Mouse (Mus musculus): ENCODE results near the gene Trim60. TPM values are rescaled to one million over a fixed set of nuclear protein-coding genes. Genes with fewer than 3 reads are reported as not detected.

Trim60 gene
- polyA plus RNA-seq (2016; fragmentation: Nextera tagmentation; extraction: Ambion mirVana) = not detected in 2 replicates

DNA sequence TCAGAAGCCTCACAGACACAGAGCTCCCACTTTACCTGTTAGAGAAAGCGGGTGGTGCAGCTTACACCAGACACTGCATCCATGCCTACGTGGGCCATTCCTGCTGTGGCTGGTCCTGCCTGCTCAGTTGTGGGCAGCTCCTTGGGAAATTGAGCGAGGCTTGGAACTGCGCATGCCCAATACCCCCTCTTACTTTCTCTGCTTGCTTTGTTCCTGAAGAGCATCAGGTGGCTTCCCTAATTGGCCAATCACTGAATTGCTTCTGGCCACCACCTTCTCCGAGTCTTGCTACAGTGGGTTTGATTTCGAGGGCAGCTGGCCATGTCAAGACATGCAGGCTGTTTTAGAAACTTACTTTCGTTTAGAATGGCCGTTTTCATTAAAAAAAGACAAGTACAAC is at the start of gene Trim60, which contains the start of gene Trim61:
Gene Trim60, minus strand, starts transcription at position 162 of the 400 bp plus-strand sequence.
Gene Trim61, minus strand, starts transcription at position 101 of the 400 bp plus-strand sequence.
- Histone ChIP-seq H3K27me3 (ENCODE audit: poor library complexity, severe bottlenecking) (no peaks in the 10 kb centered on the region), H3K4me1 (no peaks in the 10 kb centered on the region), H3K36me3 (replicated peaks) (no peaks in the 10 kb centered on the region), H3K27ac (no peak within 1 kb of the TSS), H3K9me3 (peaks cover 8% of the 10 kb centered on the region; the same call in 1 of the 2 replicates), H3K4me3 (no peak within 1 kb of the TSS)
- no peak for DNase-seq (ENCODE audit: extremely low spot score, low spot score)
- WGBS = 88% methylated on average over 8 of the region's 8 CpGs

DNA sequence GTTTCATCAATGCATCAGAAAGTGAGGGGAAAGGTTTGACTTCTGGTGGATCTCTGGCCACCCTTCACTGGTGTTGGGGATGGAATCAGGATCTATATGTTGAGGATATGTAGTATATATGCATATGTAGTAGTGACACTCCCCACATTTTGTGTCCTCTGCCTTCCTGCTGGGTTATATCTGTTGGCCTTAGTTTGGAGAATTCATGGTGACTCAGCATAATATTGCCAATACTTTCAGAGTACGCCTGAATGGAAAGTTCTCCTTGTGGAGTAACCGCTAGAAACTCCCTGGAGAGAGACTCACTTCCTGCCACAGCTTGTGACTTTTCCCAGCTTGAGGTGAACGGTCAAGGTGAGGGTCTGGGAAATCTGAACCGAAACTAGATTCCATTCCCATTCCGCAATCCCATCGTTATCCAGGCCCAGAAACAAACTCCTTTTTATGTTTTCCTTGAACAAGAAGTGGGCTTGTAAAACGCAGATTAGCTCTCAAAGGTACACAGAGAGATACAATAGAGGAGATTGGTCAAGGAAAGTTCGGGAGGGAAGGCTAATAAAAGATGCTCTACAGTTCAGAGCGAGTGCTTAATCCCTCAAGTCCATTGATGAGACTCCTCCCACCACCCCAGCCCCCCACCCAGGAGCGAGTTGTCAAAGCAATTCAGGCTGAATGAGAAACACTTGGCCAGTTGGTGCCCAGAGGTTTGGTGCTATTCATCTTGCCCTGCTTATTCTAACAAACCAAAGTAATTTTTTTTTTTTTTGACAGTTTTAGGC is 49.5 kb upstream of the Trim60 start:
- Histone ChIP-seq H3K27ac (peak overlapping the region; percentile 67), H3K4me1 (peaks cover 9% of the 10 kb centered on the region), H3K4me3 (no peak overlapping the region), H3K36me3 (replicated peaks) (no peaks in the 10 kb centered on the region), H3K27me3 (ENCODE audit: poor library complexity, severe bottlenecking) (no peaks in the 10 kb centered on the region), H3K9me3 (no peaks in the 10 kb centered on the region)
- peak; percentile 36 for DNase-seq (ENCODE audit: extremely low spot score, low spot score)
- WGBS = 22% methylated on average over 10 of the region's 10 CpGs

- Histone ChIP-seq H3K4me1 (peaks cover 9% of the 10 kb centered on the region), H3K27ac (no peak overlapping the region), H3K27me3 (ENCODE audit: poor library complexity, severe bottlenecking) (no peaks in the 10 kb centered on the region), H3K36me3 (replicated peaks) (no peaks in the 10 kb centered on the region), H3K9me3 (no peaks in the 10 kb centered on the region), H3K4me3 (no peak overlapping the region)
- WGBS = 93% methylated on average over 4 of the region's 4 CpGs
- DNase-seq (ENCODE audit: extremely low spot score, low spot score) = no peak
These were observed 48.6 kb upstream of the Trim60 start for GRCm38 (mm10) chr8:65067031-65067430.

- no peak for DNase-seq (ENCODE audit: extremely low spot score, low spot score)
- no peaks in the 10 kb centered on the region for H3K36me3 ChIP-seq (replicated peaks)
- no peak overlapping the region for H3K27ac ChIP-seq
- peaks cover 9% of the 10 kb centered on the region for H3K4me1 ChIP-seq
- no peaks in the 10 kb centered on the region for H3K9me3 ChIP-seq
- H3K27me3 ChIP-seq (ENCODE audit: poor library complexity, severe bottlenecking) = no peaks in the 10 kb centered on the region
- no peak overlapping the region for H3K4me3 ChIP-seq
- WGBS = 89% methylated on average over 3 of the region's 3 CpGs
These were observed 47.2 kb upstream of the Trim60 start for GRCm38 (mm10) chr8:65065622-65066021.

DNA sequence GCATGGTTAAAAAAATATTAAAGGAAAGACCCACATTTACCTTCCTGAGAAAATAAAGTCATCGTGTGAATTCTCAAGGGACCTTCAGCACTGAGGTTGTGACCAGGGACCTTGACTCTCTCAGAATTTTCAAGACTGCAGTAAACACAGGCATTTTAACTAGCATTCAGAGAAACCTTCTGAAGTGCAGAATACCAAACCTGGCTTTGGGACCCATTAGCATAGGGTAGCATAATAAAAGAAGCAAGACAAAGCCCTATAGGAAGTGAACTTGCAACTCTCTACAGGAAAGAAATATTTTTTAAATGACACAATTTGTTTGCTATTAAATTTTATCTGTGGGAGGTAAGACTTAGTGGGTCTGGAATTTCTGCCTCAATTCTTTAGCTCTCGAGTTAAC is 45.7 kb upstream of the Trim60 start:
- H3K27me3 ChIP-seq (ENCODE audit: poor library complexity, severe bottlenecking) = no peaks in the 10 kb centered on the region
- H3K9me3 ChIP-seq = no peaks in the 10 kb centered on the region
- H3K27ac ChIP-seq = no peak overlapping the region
- no peaks in the 10 kb centered on the region for H3K36me3 ChIP-seq (replicated peaks)
- no peak for DNase-seq (ENCODE audit: extremely low spot score, low spot score)
- 73% methylated on average over 2 of the region's 2 CpGs for WGBS
- H3K4me1 ChIP-seq = peaks cover 9% of the 10 kb centered on the region
- H3K4me3 ChIP-seq = no peak overlapping the region

DNA sequence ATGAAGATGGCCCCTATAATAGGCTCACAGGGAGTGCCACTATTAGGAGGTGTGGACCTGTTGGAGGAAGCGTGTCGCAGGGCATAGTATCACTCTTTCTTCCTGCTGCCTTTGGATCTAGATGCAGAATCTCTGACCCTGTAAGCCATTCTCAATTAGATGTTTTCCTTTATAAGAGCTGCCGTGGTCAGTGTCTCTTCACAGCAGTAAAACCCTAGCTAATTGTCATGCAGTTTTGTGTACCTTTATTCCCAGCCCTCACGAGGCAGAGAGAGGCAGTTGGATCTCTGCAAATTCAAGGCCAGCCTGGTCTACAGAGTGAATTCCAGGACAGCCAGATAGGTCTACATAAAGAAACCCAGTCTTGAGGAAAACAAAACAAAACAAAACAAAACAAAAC is 43.8 kb upstream of the Trim60 start:
- Histone ChIP-seq H3K4me1 (no peaks in the 10 kb centered on the region), H3K27me3 (ENCODE audit: poor library complexity, severe bottlenecking) (no peaks in the 10 kb centered on the region), H3K9me3 (no peaks in the 10 kb centered on the region), H3K27ac (no peak overlapping the region), H3K36me3 (replicated peaks) (no peaks in the 10 kb centered on the region), H3K4me3 (no peak overlapping the region)
- 78% methylated on average over 4 of the region's 4 CpGs for WGBS
- no peak for DNase-seq (ENCODE audit: extremely low spot score, low spot score)

GRCm38 (mm10) chr8:65056722-65057121 is 38.3 kb upstream of the Trim60 start:
- H3K4me3 ChIP-seq = no peak overlapping the region
- WGBS = 95% methylated on average over 4 of the region's 4 CpGs
- no peaks in the 10 kb centered on the region for H3K27me3 ChIP-seq (ENCODE audit: poor library complexity, severe bottlenecking)
- no peaks in the 10 kb centered on the region for H3K36me3 ChIP-seq (replicated peaks)
- no peaks in the 10 kb centered on the region for H3K4me1 ChIP-seq
- no peak for DNase-seq (ENCODE audit: extremely low spot score, low spot score)
- H3K9me3 ChIP-seq = no peaks in the 10 kb centered on the region
- H3K27ac ChIP-seq = no peak overlapping the region

- Histone ChIP-seq H3K9me3 (no peaks in the 10 kb centered on the region), H3K27ac (no peak overlapping the region), H3K4me1 (no peaks in the 10 kb centered on the region), H3K36me3 (replicated peaks) (no peaks in the 10 kb centered on the region), H3K27me3 (ENCODE audit: poor library complexity, severe bottlenecking) (no peaks in the 10 kb centered on the region), H3K4me3 (no peak overlapping the region)
- 66% methylated on average over 5 of the region's 5 CpGs for WGBS
- DNase-seq (ENCODE audit: extremely low spot score, low spot score) = no peak
These were observed 35.6 kb upstream of the Trim60 start for GRCm38 (mm10) chr8:65053968-65054367.

DNA sequence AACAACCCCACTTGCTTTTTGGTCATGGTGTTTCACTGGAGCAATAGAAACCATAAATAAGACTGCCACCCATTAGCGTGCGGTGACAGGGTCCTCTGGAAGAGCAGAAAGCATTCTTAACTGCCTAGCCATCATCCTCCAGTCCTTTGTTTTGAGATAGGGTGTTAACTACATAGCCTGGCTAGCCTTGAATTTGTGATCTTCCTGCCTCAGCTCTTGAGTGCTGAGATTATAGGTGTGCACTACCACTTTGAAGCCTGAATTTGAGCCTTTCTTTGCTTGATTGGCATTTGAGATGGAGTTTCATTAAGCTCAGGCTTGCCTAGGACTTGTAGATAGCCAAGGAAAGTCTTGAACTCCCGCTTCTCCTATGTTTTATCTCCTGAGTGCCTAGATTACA is 35.2 kb upstream of the Trim60 start:
- H3K27ac ChIP-seq = no peak overlapping the region

DNA sequence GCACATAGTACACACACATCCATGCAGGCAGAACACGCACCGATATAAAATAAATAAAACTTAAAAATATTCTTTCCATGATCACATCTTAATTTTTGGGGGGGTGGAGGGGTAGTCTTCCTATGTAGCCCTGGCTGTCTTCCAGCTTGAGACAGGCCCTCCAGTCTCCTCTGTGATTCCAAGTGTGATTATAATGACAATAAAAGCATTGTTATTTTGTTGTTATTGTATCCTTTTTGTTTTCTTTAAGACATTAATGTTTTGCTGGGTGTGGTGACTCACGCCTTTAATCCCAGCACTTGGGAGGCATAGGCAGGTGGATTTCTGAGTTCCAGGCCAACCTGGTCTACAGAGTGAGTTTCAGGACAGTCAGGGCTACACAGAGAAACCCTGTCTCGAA is 29.4 kb upstream of the Trim60 start:
- Histone ChIP-seq H3K36me3 (replicated peaks) (no peaks in the 10 kb centered on the region), H3K27me3 (ENCODE audit: poor library complexity, severe bottlenecking) (no peaks in the 10 kb centered on the region), H3K4me1 (peaks cover 7% of the 10 kb centered on the region), H3K9me3 (no peaks in the 10 kb centered on the region), H3K27ac (no peak overlapping the region), H3K4me3 (no peak overlapping the region)
- WGBS = 90% methylated on average over 4 of the region's 4 CpGs
- no peak for DNase-seq (ENCODE audit: extremely low spot score, low spot score)

More for the DNA sequence above, 35.2 kb upstream of the Trim60 start:
- Histone ChIP-seq H3K9me3 (no peaks in the 10 kb centered on the region), H3K4me1 (no peaks in the 10 kb centered on the region), H3K4me3 (no peak overlapping the region), H3K36me3 (replicated peaks) (no peaks in the 10 kb centered on the region), H3K27me3 (ENCODE audit: poor library complexity, severe bottlenecking) (no peaks in the 10 kb centered on the region)
- no peak for DNase-seq (ENCODE audit: extremely low spot score, low spot score)
- WGBS = 97% methylated on average over 3 of the region's 3 CpGs

GRCm38 (mm10) chr8:65047193-65047592 is 28.8 kb upstream of the Trim60 start:
- Histone ChIP-seq H3K27ac (no peak overlapping the region), H3K27me3 (ENCODE audit: poor library complexity, severe bottlenecking) (no peaks in the 10 kb centered on the region), H3K4me1 (peaks cover 7% of the 10 kb centered on the region), H3K9me3 (no peaks in the 10 kb centered on the region), H3K36me3 (replicated peaks) (no peaks in the 10 kb centered on the region), H3K4me3 (no peak overlapping the region)
- 95% methylated on average over 4 of the region's 4 CpGs for WGBS
- no peak for DNase-seq (ENCODE audit: extremely low spot score, low spot score)

GRCm38 (mm10) chr8:65046565-65046964 is 28.2 kb upstream of the Trim60 start:
- Histone ChIP-seq H3K4me1 (peaks cover 7% of the 10 kb centered on the region), H3K4me3 (no peak overlapping the region), H3K27me3 (ENCODE audit: poor library complexity, severe bottlenecking) (no peaks in the 10 kb centered on the region), H3K9me3 (no peaks in the 10 kb centered on the region), H3K36me3 (replicated peaks) (no peaks in the 10 kb centered on the region), H3K27ac (no peak overlapping the region)
- WGBS = 44% methylated on average over 5 of the region's 5 CpGs
- DNase-seq (ENCODE audit: extremely low spot score, low spot score) = no peak

DNA sequence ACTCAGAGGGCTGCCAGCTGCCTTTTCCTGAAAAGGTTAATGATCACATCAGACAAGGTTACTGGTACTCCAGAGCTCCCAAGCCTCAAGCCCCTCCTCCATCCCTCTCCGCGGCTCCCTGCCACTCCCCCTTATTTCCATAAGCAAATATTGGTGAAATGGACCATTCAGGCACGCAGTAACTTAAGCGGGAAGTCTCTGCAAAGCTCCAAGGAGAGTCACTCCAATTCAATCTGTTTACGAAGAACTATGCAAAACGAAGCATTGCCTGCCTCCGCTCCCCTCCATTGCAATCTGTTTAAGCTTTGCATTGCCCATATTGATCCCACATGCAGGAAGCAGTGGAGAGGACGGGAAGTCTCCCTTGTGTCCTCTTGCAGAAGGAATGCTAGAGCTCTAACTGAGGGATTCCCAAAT is 18.7 kb upstream of the Trim60 start, which contains the start of gene Apela:
Gene Apela, minus strand, starts transcription at position 220 of the 417 bp plus-strand sequence.
- H3K36me3 ChIP-seq (replicated peaks) = no peaks in the 10 kb centered on the region
- no peaks in the 10 kb centered on the region for H3K9me3 ChIP-seq
- H3K4me1 ChIP-seq = peaks cover 46% of the 10 kb centered on the region
- peak; percentile 46 for DNase-seq (ENCODE audit: extremely low spot score, low spot score)
- 1% methylated on average over 8 of the region's 8 CpGs for WGBS
- peak within 1 kb of the TSS; percentile 49 for H3K4me3 ChIP-seq
- peaks cover 4% of the 10 kb centered on the region; the same call in 1 of the 2 replicates for H3K27me3 ChIP-seq (ENCODE audit: poor library complexity, severe bottlenecking)
- H3K27ac ChIP-seq = no peak within 1 kb of the TSS; the same call in 1 of the 2 replicates

Data from forebrain, embryonic 10.5 days (tissue).